Mouse (Mus musculus): ENCODE data around the gene Bmp2k. TPM values are rescaled to one million over a fixed set of nuclear protein-coding genes. Genes with fewer than 3 reads are reported as not detected.

The Bmp2k gene
- polyA plus RNA-seq, 1 experiment from 2014 or later: 31.1 TPM

DNA sequence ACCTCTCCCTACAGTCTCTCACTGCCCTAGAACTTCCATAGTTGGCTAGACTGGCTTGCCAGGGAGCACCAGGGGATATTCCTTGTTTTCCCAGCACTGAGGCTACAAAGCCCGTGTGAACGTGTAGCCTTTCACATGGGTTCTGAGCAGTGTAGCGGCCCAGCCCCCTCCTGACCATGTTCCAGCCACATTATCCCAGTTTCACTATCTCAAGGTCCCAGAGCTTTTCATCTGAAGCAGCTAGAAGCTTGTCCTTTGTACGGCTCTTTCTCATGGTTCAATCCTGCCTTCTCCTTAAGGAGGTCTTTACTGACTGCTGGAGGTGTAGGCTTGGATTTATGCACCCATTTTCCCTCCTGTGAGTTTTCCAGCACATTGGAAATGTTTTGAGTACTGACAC, 87.1 kb downstream of the Bmp2k start:
- H3K9me3 ChIP-seq (ENCODE audit: control insufficient read depth, low read length): no peaks in the 10 kb centered on the region
- no peak overlapping the region for H3K9ac ChIP-seq (ENCODE audit: low read depth, low read length)
- no peak overlapping the region for H3K4me3 ChIP-seq (ENCODE audit: low read depth, low read length)
- WGBS: 96% methylated on average over 4 of the region's 4 CpGs
- H3K4me2 ChIP-seq: no peak overlapping the region
- no peak for ATAC-seq (replicated peaks; ENCODE audit: low FRiP score)
- no peaks in the 10 kb centered on the region for H3K4me1 ChIP-seq (replicated peaks; ENCODE audit: control insufficient read depth, insufficient read depth, low read length)
- DNase-seq (ENCODE audit: low spot score): no peak
- no peak overlapping the region for H3K27ac ChIP-seq (ENCODE audit: low read depth, low read length)
- no peaks in the 10 kb centered on the region for H3K27me3 ChIP-seq (replicated peaks; ENCODE audit: control insufficient read depth, insufficient read depth, low read length)
- H3K36me3 ChIP-seq (ENCODE audit: control insufficient read depth, insufficient read depth, low read length): peaks cover 19% of the 10 kb centered on the region

DNA sequence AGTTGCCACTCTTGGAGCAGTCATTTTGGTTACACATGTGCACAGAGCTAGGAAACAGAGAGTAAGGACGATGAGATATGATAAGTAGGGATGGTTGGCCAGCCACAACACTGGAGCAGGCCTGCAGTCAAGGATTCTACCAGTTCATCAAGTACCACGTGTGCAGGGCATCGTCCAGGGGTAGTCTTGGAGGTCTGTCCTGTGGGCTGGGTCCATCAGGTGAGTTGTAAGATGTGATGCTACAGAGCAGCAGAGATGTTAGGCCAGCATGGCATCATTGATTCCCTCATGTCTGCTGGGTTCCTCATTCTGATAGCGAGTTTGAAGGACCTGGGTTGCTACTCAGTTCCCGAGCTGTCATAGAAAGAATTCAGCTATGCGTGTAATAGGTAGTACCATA, 87.6 kb downstream of the Bmp2k start:
- H3K27ac ChIP-seq (ENCODE audit: low read depth, low read length): no peak overlapping the region
- WGBS: 91% methylated on average over 6 of the region's 6 CpGs
- no peak for ATAC-seq (replicated peaks; ENCODE audit: low FRiP score)
- DNase-seq (ENCODE audit: low spot score): no peak
- no peaks in the 10 kb centered on the region for H3K27me3 ChIP-seq (replicated peaks; ENCODE audit: control insufficient read depth, insufficient read depth, low read length)
- H3K4me2 ChIP-seq: no peak overlapping the region
- H3K9me3 ChIP-seq (ENCODE audit: control insufficient read depth, low read length): no peaks in the 10 kb centered on the region
- no peaks in the 10 kb centered on the region for H3K4me1 ChIP-seq (replicated peaks; ENCODE audit: control insufficient read depth, insufficient read depth, low read length)
- no peak overlapping the region for H3K4me3 ChIP-seq (ENCODE audit: low read depth, low read length)
- peaks cover 23% of the 10 kb centered on the region for H3K36me3 ChIP-seq (ENCODE audit: control insufficient read depth, insufficient read depth, low read length)
- H3K9ac ChIP-seq (ENCODE audit: low read depth, low read length): no peak overlapping the region

DNA sequence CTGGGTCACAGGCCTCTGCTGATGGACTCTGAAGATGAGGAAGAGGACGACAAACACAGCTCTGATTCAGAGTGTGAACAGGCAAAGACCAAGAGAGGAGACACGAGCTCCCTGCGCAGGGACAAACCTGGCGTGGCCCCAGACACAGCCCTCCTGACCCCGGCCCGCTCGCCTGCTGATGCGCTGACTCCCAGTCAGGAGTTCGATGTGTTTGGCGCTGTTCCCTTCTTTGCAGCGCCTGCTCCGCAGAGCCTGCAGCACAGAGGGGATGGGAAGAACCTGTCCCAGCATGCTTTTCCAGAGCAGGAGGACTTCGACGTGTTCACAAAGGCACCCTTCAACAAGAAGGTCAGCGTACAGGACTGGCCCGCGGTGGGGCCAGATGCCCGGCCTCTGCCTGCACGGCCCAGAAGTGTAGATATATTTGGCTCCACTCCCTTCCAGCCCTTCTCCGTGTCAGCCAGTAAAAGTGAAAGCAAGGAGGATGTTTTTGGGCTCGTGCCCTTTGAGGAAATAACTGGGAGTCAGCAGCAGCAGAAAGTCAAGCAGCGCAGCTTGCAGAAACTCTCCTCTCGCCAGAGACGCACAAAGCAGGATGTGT, 89.6 kb downstream of the Bmp2k start:
- Histone ChIP-seq H3K36me3 (ENCODE audit: control insufficient read depth, insufficient read depth, low read length) (peaks cover 23% of the 10 kb centered on the region), H3K4me3 (ENCODE audit: low read depth, low read length) (no peak overlapping the region), H3K27ac (ENCODE audit: low read depth, low read length) (no peak overlapping the region), H3K4me2 (no peak overlapping the region), H3K27me3 (replicated peaks; ENCODE audit: control insufficient read depth, insufficient read depth, low read length) (no peaks in the 10 kb centered on the region), H3K9ac (ENCODE audit: low read depth, low read length) (no peak overlapping the region), H3K9me3 (ENCODE audit: control insufficient read depth, low read length) (no peaks in the 10 kb centered on the region), H3K4me1 (replicated peaks; ENCODE audit: control insufficient read depth, insufficient read depth, low read length) (no peaks in the 10 kb centered on the region)
- DNase-seq (ENCODE audit: low spot score) (no peak), ATAC-seq (replicated peaks; ENCODE audit: low FRiP score) (peak; percentile 15)
- WGBS: 91% methylated on average over 24 of the region's 24 CpGs

DNA sequence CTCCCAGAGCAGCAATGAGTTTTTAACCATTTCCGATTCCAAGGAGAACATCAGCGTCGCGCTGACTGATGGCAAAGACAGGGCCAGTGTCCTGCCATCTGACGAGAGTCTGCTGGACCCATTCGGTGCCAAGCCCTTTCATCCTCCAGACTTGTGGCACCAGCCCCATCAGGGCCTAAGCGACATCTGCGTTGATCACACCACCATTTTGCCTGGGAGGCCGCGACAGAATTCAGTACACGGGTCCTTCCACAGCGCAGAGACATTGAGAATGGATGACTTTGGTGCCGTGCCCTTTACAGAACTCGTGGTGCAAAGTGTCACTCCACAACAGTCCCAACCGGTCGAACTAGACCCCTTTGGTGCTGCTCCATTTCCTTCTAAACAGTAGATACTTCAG, 90.3 kb downstream of the Bmp2k start:
- Histone ChIP-seq H3K27ac (ENCODE audit: low read depth, low read length) (no peak overlapping the region), H3K4me1 (replicated peaks; ENCODE audit: control insufficient read depth, insufficient read depth, low read length) (no peaks in the 10 kb centered on the region), H3K27me3 (replicated peaks; ENCODE audit: control insufficient read depth, insufficient read depth, low read length) (no peaks in the 10 kb centered on the region), H3K9me3 (ENCODE audit: control insufficient read depth, low read length) (no peaks in the 10 kb centered on the region), H3K4me3 (ENCODE audit: low read depth, low read length) (no peak overlapping the region), H3K9ac (ENCODE audit: low read depth, low read length) (no peak overlapping the region), H3K36me3 (ENCODE audit: control insufficient read depth, insufficient read depth, low read length) (peaks cover 23% of the 10 kb centered on the region), H3K4me2 (no peak overlapping the region)
- ATAC-seq (replicated peaks; ENCODE audit: low FRiP score) (no peak; the same call in 1 of the 2 replicates), DNase-seq (ENCODE audit: low spot score) (no peak)
- WGBS: 92% methylated on average over 16 of the region's 16 CpGs

DNA sequence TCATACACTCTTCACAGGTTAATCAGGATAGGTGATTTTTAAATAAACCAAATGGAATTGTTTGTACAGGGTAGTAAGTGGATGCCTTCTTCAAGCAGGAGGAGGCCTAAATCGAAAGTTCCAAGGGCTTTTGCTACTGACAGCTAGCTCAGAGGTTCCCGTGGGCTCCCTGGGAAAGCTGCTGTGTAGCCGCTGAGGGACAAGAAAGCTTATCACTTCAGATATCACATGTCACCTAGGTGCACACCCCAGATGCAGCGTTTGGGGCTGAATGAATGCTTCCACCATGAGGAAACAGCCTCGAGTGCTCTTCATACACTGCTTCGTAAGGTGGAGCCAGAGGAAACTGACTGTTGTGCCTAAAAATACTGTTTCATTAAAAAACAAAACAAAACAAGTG, 90.7 kb downstream of the Bmp2k start:
- Histone ChIP-seq H3K36me3 (ENCODE audit: control insufficient read depth, insufficient read depth, low read length) (peaks cover 23% of the 10 kb centered on the region), H3K27ac (ENCODE audit: low read depth, low read length) (no peak overlapping the region), H3K9me3 (ENCODE audit: control insufficient read depth, low read length) (no peaks in the 10 kb centered on the region), H3K4me3 (ENCODE audit: low read depth, low read length) (no peak overlapping the region), H3K9ac (ENCODE audit: low read depth, low read length) (no peak overlapping the region), H3K4me1 (replicated peaks; ENCODE audit: control insufficient read depth, insufficient read depth, low read length) (no peaks in the 10 kb centered on the region), H3K27me3 (replicated peaks; ENCODE audit: control insufficient read depth, insufficient read depth, low read length) (no peaks in the 10 kb centered on the region), H3K4me2 (no peak overlapping the region)
- WGBS: 74% methylated on average over 6 of the region's 6 CpGs
- DNase-seq (ENCODE audit: low spot score) (no peak), ATAC-seq (replicated peaks; ENCODE audit: low FRiP score) (no peak)

DNA sequence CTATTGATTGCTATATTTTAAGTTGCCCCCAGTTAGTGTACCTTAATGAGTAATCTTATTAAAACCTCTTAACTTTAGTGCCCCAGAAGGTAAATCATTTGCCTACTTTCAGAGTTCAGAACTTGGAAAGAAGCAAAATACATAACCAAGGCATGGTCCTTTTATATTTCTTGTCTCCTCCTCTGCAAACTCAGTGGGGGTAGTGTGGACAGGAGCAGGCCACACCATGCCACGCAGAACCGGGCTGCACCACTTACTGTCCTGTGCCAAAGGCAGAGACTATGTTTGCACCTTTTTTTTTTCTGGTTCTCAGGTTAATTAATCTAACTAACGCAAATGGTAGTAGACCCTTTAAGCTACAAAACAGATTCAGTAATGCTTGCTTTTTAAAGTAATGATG, 91.9 kb downstream of the Bmp2k start:
- Histone ChIP-seq H3K9me3 (ENCODE audit: control insufficient read depth, low read length) (no peaks in the 10 kb centered on the region), H3K4me2 (no peak overlapping the region), H3K4me3 (ENCODE audit: low read depth, low read length) (no peak overlapping the region), H3K9ac (ENCODE audit: low read depth, low read length) (no peak overlapping the region), H3K27ac (ENCODE audit: low read depth, low read length) (no peak overlapping the region), H3K36me3 (ENCODE audit: control insufficient read depth, insufficient read depth, low read length) (peaks cover 23% of the 10 kb centered on the region), H3K27me3 (replicated peaks; ENCODE audit: control insufficient read depth, insufficient read depth, low read length) (no peaks in the 10 kb centered on the region), H3K4me1 (replicated peaks; ENCODE audit: control insufficient read depth, insufficient read depth, low read length) (no peaks in the 10 kb centered on the region)
- ATAC-seq (replicated peaks; ENCODE audit: low FRiP score) (no peak), DNase-seq (ENCODE audit: low spot score) (no peak)
- 93% methylated on average over 3 of the region's 3 CpGs for WGBS

DNA sequence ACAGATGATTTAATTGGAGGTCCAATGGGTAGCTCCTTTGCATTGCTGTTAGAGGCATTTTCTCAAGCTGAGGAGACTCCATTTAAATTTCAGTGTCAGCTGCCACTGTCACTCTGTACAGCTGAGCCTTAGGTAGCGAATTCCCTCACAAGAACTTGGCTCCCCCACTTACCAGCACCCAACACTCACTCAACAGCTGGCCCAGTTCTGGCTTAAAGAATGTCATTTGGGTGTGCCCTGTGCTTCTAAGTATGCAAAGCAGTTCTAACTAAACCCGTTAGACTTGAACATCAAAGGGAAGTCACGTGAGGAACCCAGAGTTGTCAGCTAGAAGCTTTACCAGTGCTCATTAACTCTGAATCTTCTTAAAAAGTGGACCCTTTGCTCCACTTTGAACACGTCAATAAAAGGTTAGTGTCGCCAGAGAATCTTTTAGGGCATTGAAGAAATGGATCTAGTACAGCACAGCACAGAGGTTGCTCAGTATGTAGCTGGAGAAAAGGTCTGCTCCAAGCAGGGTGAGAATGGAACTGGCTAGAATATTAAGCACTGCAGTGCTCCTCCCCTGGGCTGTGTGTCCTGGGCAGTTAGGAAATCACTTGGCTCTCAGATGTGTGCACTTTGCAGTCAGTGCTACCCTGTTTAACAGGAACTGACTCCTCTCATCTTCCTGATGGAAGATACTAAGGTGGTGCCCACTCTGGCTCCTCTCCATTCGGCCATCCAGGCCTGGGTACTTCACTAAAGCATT, 92.7 kb downstream of the Bmp2k start:
- no peak for DNase-seq (ENCODE audit: low spot score)
- no peaks in the 10 kb centered on the region; the same call in 1 of the 2 replicates for H3K4me1 ChIP-seq (replicated peaks; ENCODE audit: control insufficient read depth, insufficient read depth, low read length)
- no peak overlapping the region for H3K27ac ChIP-seq (ENCODE audit: low read depth, low read length)
- 79% methylated on average over 6 of the region's 6 CpGs for WGBS
- no peak overlapping the region for H3K4me2 ChIP-seq
- ATAC-seq (replicated peaks; ENCODE audit: low FRiP score): no peak
- H3K4me3 ChIP-seq (ENCODE audit: low read depth, low read length): no peak overlapping the region
- H3K36me3 ChIP-seq (ENCODE audit: control insufficient read depth, insufficient read depth, low read length): peaks cover 23% of the 10 kb centered on the region
- H3K9me3 ChIP-seq (ENCODE audit: control insufficient read depth, low read length): no peaks in the 10 kb centered on the region
- H3K27me3 ChIP-seq (replicated peaks; ENCODE audit: control insufficient read depth, insufficient read depth, low read length): no peaks in the 10 kb centered on the region
- no peak overlapping the region for H3K9ac ChIP-seq (ENCODE audit: low read depth, low read length)

DNA sequence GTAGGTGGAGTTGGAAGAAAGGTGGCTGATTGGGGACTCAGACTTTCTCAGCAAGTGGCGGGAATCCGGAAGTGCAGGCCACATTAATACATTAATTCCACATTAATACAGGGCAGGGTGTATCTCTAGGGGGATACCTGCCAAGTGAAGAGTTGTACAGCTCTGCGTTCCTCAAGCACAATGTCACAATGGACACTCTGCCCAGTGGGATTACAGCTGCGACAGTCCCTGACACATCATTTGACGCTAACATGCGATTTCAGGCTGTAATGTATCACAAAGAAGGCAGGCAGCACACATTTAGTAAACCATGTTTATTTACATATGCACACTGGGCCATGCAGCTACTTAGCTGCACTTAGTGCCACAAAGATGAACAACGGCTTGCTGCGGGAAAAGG, 95.5 kb downstream of the Bmp2k start:
- peak; percentile 30 for DNase-seq (ENCODE audit: low spot score)
- Histone ChIP-seq H3K4me1 (replicated peaks; ENCODE audit: control insufficient read depth, insufficient read depth, low read length) (no peaks in the 10 kb centered on the region; the same call in 1 of the 2 replicates), H3K9ac (ENCODE audit: low read depth, low read length) (no peak overlapping the region), H3K4me3 (ENCODE audit: low read depth, low read length) (no peak overlapping the region), H3K27me3 (replicated peaks; ENCODE audit: control insufficient read depth, insufficient read depth, low read length) (no peaks in the 10 kb centered on the region), H3K27ac (ENCODE audit: low read depth, low read length) (no peak overlapping the region), H3K9me3 (ENCODE audit: control insufficient read depth, low read length) (no peaks in the 10 kb centered on the region), H3K36me3 (ENCODE audit: control insufficient read depth, insufficient read depth, low read length) (peaks cover 8% of the 10 kb centered on the region; the same call in 1 of the 2 replicates), H3K4me2 (no peak overlapping the region)
- no peak for ATAC-seq (replicated peaks; ENCODE audit: low FRiP score)
- 85% methylated on average over 8 of the region's 8 CpGs for WGBS

DNA sequence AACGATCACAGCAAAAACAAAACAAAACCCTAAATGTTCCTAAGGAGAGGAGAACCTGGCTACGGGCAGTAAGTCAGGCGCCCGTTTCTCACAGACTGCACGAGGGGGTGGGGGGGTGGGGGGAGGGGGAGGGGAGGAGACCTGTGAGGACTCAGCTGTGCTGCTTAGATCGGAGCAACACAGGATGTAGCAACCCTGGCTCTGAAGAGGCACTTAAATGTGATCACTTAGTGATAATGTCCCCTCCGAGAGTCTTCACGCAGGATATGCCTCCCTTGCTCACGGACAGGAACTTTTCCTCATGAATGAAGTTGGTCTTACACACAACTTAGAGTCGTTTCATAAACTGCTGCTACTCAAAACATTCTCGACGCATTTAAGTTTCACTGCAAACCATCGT, 97.8 kb downstream of the Bmp2k start:
- H3K4me1 ChIP-seq (replicated peaks; ENCODE audit: control insufficient read depth, insufficient read depth, low read length): no peaks in the 10 kb centered on the region; the same call in 1 of the 2 replicates
- no peaks in the 10 kb centered on the region for H3K9me3 ChIP-seq (ENCODE audit: control insufficient read depth, low read length)
- DNase-seq (ENCODE audit: low spot score): no peak
- H3K27ac ChIP-seq (ENCODE audit: low read depth, low read length): no peak overlapping the region
- no peak overlapping the region for H3K4me3 ChIP-seq (ENCODE audit: low read depth, low read length)
- peak; percentile 32; the same call in 1 of the 2 replicates for ATAC-seq (replicated peaks; ENCODE audit: low FRiP score)
- no peak overlapping the region for H3K4me2 ChIP-seq
- 45% methylated on average over 12 of the region's 13 CpGs for WGBS
- H3K9ac ChIP-seq (ENCODE audit: low read depth, low read length): no peak overlapping the region
- H3K36me3 ChIP-seq (ENCODE audit: control insufficient read depth, insufficient read depth, low read length): no peaks in the 10 kb centered on the region
- H3K27me3 ChIP-seq (replicated peaks; ENCODE audit: control insufficient read depth, insufficient read depth, low read length): no peaks in the 10 kb centered on the region
